Mouse (Mus musculus) ES-Bruce4 (cell line): ENCODE measurements around the gene Cntfr. TPM values are rescaled to one million over a fixed set of nuclear protein-coding genes. Genes with fewer than 3 reads are reported as not detected.

Source experiments
- H3K27ac ChIP-seq: 2 replicates; pipeline ENCODE4 v1.5.1; 2012; ENCODE audit warnings: low read length, inconsistent platforms; ENCODE audit not compliant: insufficient read depth
- H3K27me3 ChIP-seq: 2 replicates; pipeline ENCODE4 v1.6.1; 2012; ENCODE audit warnings: mild to moderate bottlenecking, low read length, inconsistent platforms; ENCODE audit not compliant: control insufficient read depth, poor library complexity, insufficient read depth, severe bottlenecking
- H3K36me3 ChIP-seq: 2 replicates; pipeline ENCODE4 v1.6.1; 2012; ENCODE audit warnings: inconsistent platforms, mild to moderate bottlenecking, low read length, moderate library complexity; ENCODE audit not compliant: control insufficient read depth, poor library complexity, insufficient read depth, severe bottlenecking
- H3K4me1 ChIP-seq: one replicate; pipeline ENCODE4 v1.8.1; 2011; ENCODE audit warnings: low read length; ENCODE audit not compliant: control insufficient read depth, insufficient read depth
- H3K4me3 ChIP-seq: 2 replicates; pipeline ENCODE4 v1.5.1; 2011; ENCODE audit warnings: low read depth, mild to moderate bottlenecking, low read length
- H3K9ac ChIP-seq: 2 replicates; pipeline ENCODE4 v1.6.1; 2012; ENCODE audit warnings: low read depth, mild to moderate bottlenecking, inconsistent platforms; ENCODE audit not compliant: poor library complexity, severe bottlenecking
- H3K9me3 ChIP-seq: replicated peaks from 2 replicates; pipeline ENCODE4 v1.6.1; 2012; ENCODE audit warnings: mild to moderate bottlenecking, low read length, inconsistent platforms; ENCODE audit not compliant: control insufficient read depth, poor library complexity, insufficient read depth, severe bottlenecking
- CTCF ChIP-seq: IDR thresholded peaks from one replicate; pipeline ENCODE4 v1.8.1; 2011; ENCODE audit warnings: low read depth, low read length
- EP300 ChIP-seq: IDR thresholded peaks from 2 replicates; pipeline ENCODE4 v1.6.1; 2011; ENCODE audit warnings: low read depth, low read length; ENCODE audit not compliant: insufficient read depth
- POLR2A ChIP-seq: IDR thresholded peaks from one replicate; pipeline ENCODE4 v1.8.1; 2011; ENCODE audit warnings: low read length; ENCODE audit not compliant: insufficient read depth
- polyA plus RNA-seq: library from polyadenylated mRNA; stranded (reverse); fragments of >200 nt; gene quantifications from 2 replicates; pipeline ENCODE4 v1.2.4, GENCODE M21; 2011; ENCODE audit warnings: low read depth; ENCODE audit not compliant: missing spikeins, insufficient read depth, insufficient read length

Cntfr gene
- polyA plus RNA-seq, 1 experiment, result 23.9 TPM

GRCm38 (mm10) chr4:41682789-41683188 lies 14.1 kb downstream of the Cntfr start:
- Histone ChIP-seq H3K4me3 (no peak overlapping the region), H3K27ac (no peak overlapping the region), H3K36me3 (no peaks in the 10 kb centered on the region), H3K9me3 (no peaks in the 10 kb centered on the region), H3K9ac (no peak overlapping the region), H3K27me3 (no peaks in the 10 kb centered on the region), H3K4me1 (peaks cover 2% of the 10 kb centered on the region)
- TF ChIP-seq CTCF, result no peak
- no peak for TF ChIP-seq EP300
- TF ChIP-seq POLR2A, result no peak

- no peaks in the 10 kb centered on the region for H3K9me3 ChIP-seq
- H3K4me3 ChIP-seq, result no peak overlapping the region
- H3K4me1 ChIP-seq, result peaks cover 2% of the 10 kb centered on the region
- H3K27ac ChIP-seq, result no peak overlapping the region
- H3K27me3 ChIP-seq, result no peaks in the 10 kb centered on the region
- TF ChIP-seq POLR2A, result no peak
- TF ChIP-seq EP300, result no peak
- TF ChIP-seq CTCF, result no peak
- no peaks in the 10 kb centered on the region for H3K36me3 ChIP-seq
- no peak overlapping the region for H3K9ac ChIP-seq
These were observed 14.9 kb downstream of the Cntfr start for GRCm38 (mm10) chr4:41681947-41682346.

DNA sequence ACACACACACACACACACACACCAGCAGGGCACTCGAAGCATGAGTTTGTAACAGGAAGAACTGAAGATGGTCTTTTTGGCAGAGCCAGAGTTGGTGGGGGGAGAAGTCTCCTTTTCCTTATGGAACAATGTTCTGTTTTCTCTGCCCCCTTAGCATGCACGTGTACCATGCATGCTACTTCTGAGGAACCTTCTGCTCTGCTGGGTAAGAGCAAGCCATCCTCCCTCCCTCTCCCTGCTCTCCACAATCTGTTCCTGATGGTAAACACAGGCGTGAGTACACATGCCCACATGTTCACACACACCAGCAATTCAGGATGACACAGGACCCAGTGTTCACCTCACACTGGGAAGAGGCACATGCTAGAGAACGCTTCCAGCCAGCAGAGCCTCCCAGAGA lies 15.7 kb downstream of the Cntfr start:
- Histone ChIP-seq H3K9ac (no peak overlapping the region), H3K27me3 (no peaks in the 10 kb centered on the region), H3K27ac (no peak overlapping the region), H3K4me1 (peaks cover 2% of the 10 kb centered on the region), H3K9me3 (no peaks in the 10 kb centered on the region), H3K4me3 (no peak overlapping the region), H3K36me3 (no peaks in the 10 kb centered on the region)
- TF ChIP-seq POLR2A (no peak), CTCF (no peak), EP300 (no peak)

GRCm38 (mm10) chr4:41679291-41679690 lies 17.6 kb downstream of the Cntfr start:
- Histone ChIP-seq H3K4me1 (peaks cover 2% of the 10 kb centered on the region), H3K4me3 (no peak overlapping the region), H3K27ac (no peak overlapping the region), H3K27me3 (no peaks in the 10 kb centered on the region), H3K9ac (no peak overlapping the region), H3K36me3 (no peaks in the 10 kb centered on the region), H3K9me3 (no peaks in the 10 kb centered on the region)
- TF ChIP-seq POLR2A (no peak), CTCF (no peak), EP300 (no peak)

- Histone ChIP-seq H3K9ac (no peak overlapping the region), H3K9me3 (no peaks in the 10 kb centered on the region), H3K36me3 (no peaks in the 10 kb centered on the region), H3K4me1 (peaks cover 2% of the 10 kb centered on the region), H3K4me3 (no peak overlapping the region), H3K27me3 (no peaks in the 10 kb centered on the region), H3K27ac (no peak overlapping the region)
- TF ChIP-seq CTCF (no peak), POLR2A (no peak), EP300 (no peak)
These were observed 18.0 kb downstream of the Cntfr start for GRCm38 (mm10) chr4:41678863-41679262.

DNA sequence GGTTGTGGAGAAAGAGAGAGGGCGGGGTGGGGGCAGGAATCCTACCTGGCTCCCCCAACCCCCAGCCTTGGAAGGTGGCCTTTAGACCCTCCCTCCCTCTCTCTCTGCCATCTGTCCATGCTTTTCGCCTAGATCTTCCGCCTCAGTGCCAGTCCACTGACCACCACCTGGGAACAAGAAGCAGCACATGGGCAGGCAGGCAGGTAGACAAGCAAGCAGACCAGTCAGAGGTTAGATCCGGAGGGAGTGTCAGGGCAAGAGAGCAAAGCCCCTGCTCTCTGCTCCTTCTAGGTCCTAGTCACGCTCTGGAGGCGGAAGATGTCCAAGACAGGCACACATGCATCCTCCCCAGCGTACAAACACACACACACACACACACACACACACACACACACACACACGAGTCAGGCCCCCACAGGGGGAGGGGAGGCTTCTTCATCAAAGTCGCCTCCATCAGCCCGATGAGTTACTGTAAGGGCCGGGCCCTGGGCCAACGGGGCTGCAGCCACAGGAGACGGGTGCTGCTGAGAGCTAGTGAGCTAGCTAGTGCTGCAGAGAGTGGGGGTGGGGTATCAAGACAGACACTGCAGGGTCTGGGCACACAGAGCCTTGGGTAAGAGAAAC lies 19.8 kb downstream of the Cntfr start:
- H3K4me3 ChIP-seq, result no peak overlapping the region
- no peak overlapping the region for H3K27ac ChIP-seq
- H3K9me3 ChIP-seq, result no peaks in the 10 kb centered on the region
- no peaks in the 10 kb centered on the region for H3K36me3 ChIP-seq
- H3K4me1 ChIP-seq, result peaks cover 2% of the 10 kb centered on the region
- no peak overlapping the region for H3K9ac ChIP-seq
- no peaks in the 10 kb centered on the region for H3K27me3 ChIP-seq
- TF ChIP-seq CTCF (no peak), POLR2A (no peak), EP300 (no peak)
